Mouse (Mus musculus) WW6 (cell line): Measurements from ENCODE around the gene Mcm5.

Experiments used
- DNase-seq: peaks from one replicate; pipeline ENCODE4 v3.0.0-alpha.2; 2013; ENCODE audit warnings: low read depth, low spot score

The Mcm5 gene

DNA sequence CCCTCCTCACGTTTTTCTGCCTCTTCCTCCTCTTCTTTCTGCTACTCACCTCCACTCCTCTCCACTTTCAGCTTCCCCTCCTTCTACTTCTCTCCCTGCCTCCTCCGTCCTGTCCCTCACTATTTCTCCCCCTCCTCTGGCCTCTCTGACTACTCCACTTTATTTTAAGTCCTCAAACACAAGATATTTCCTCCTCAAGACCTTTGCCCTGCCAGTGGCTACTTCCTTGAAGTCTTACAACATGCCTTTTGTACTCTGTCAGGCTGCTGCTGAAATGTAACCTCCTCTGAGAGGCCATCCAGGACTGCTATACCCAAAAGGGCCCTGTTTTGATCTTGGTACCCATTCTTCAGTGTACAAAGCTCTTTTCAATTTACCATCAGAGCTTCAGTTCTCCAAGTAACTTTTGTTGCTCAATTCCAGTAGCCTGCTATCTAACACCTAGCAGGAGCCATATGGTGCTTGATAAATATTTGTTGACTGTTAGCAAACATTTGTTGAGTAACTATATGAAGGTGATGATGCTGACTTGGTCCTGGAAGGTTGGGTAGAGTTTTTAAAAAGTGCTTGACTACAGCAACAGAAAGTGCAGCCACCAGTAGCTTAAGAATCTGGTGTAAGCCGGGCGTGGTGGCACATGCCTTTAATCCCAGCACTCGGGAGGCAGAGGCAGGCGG, 62.8 kb downstream of the Mcm5 start:
- no peak for DNase-seq
